Mouse (Mus musculus): ENCODE results near the gene Cldn7. TPM values are rescaled to one million over a fixed set of nuclear protein-coding genes. Genes with fewer than 3 reads are reported as not detected.
A peak's percentile ranks its signal among the peaks of the same experiment; 100 is the strongest.
"Not testable (repeated sequence)": the region's sequence is repeated elsewhere in the genome, so short reads cannot be mapped to it uniquely, and the experiment has no call there.

Gene Cldn7
- not detected for total RNA-seq (2021)

- DNase-seq, result no peak
- intact Hi-C loops (cut with DNase I), result no loop called here
Measured at GRCm38 (mm10) chr11:69964650-69965270, at the start of gene Cldn7. Gene Cldn7, plus strand, starts transcription at chr11:69964779.

- intact Hi-C loops (cut with DNase I), result no loop called here
- no peak for DNase-seq
Measured at GRCm38 (mm10) chr11:69914917-69915430, 49.6 kb upstream of the Cldn7 start.

GRCm38 (mm10) chr11:69915667-69916627, 48.6 kb upstream of the Cldn7 start:
- intact Hi-C loops (cut with DNase I), result no loop called here

GRCm38 (mm10) chr11:69916652-69917378, 47.8 kb upstream of the Cldn7 start:
- intact Hi-C loops (cut with DNase I), result not testable (repeated sequence)

More at GRCm38 (mm10) chr11:69915667-69916627, 48.6 kb upstream of the Cldn7 start:
- DNase-seq, result no peak

GRCm38 (mm10) chr11:69917379-69917948, 47.1 kb upstream of the Cldn7 start:
- DNase-seq, result no peak
- intact Hi-C loops (cut with DNase I), result no loop called here

More at GRCm38 (mm10) chr11:69916652-69917378, 47.8 kb upstream of the Cldn7 start:
- not testable (repeated sequence) for DNase-seq

- intact Hi-C loops (cut with DNase I), result no loop called here
Measured at GRCm38 (mm10) chr11:69918118-69918517, 46.5 kb upstream of the Cldn7 start.

GRCm38 (mm10) chr11:69919053-69919452, 45.5 kb upstream of the Cldn7 start:
- intact Hi-C loops (cut with DNase I), result no loop called here
- DNase-seq, result no peak

More at GRCm38 (mm10) chr11:69918118-69918517, 46.5 kb upstream of the Cldn7 start:
- no peak for DNase-seq

- peak; percentile 68 for DNase-seq
- intact Hi-C loops (cut with DNase I), result no loop called here
Measured at GRCm38 (mm10) chr11:69919661-69920265, 44.8 kb upstream of the Cldn7 start.

GRCm38 (mm10) chr11:69920266-69921031, 44.1 kb upstream of the Cldn7 start:
- intact Hi-C loops (cut with DNase I), result no loop called here
- peak; percentile 67 for DNase-seq

- peak; percentile 100 for DNase-seq
- intact Hi-C loops (cut with DNase I), result no loop called here
Measured at GRCm38 (mm10) chr11:69921114-69922011, 43.2 kb upstream of the Cldn7 start, which contains the start of gene Eif5a. Gene Eif5a, minus strand, starts transcription at chr11:69921958.

- intact Hi-C loops (cut with DNase I), result no loop called here
Measured at GRCm38 (mm10) chr11:69922012-69922756, 42.4 kb upstream of the Cldn7 start.

GRCm38 (mm10) chr11:69922796-69923195, 41.8 kb upstream of the Cldn7 start:
- no peak for DNase-seq
- intact Hi-C loops (cut with DNase I), result no loop called here

More at GRCm38 (mm10) chr11:69922012-69922756, 42.4 kb upstream of the Cldn7 start:
- no peak for DNase-seq

- intact Hi-C loops (cut with DNase I), result no loop called here
- DNase-seq, result no peak
Measured at GRCm38 (mm10) chr11:69927501-69927900, 37.1 kb upstream of the Cldn7 start.

GRCm38 (mm10) chr11:69929712-69930111, 34.9 kb upstream of the Cldn7 start:
- intact Hi-C loops (cut with DNase I), result loop anchor here (5.0 to 10.0 kb wide), 2 partner anchors 55 to 283 kb away; partner anchors contain the start of genes Ctdnep1, Elp5 and Slc16a11
- no peak for DNase-seq

- intact Hi-C loops (cut with DNase I), result loop anchor here (5.0 to 10.0 kb wide), 2 partner anchors 55 to 282 kb away; partner anchors contain the start of genes Ctdnep1, Elp5 and Slc16a11
- not testable (repeated sequence) for DNase-seq
Measured at GRCm38 (mm10) chr11:69930176-69930575, 34.4 kb upstream of the Cldn7 start.

GRCm38 (mm10) chr11:69930967-69931537, 33.5 kb upstream of the Cldn7 start:
- DNase-seq, result no peak
- intact Hi-C loops (cut with DNase I), result loop anchor here (5.0 to 10.0 kb wide), 2 partner anchors 54 to 281 kb away; partner anchors contain the start of genes Ctdnep1, Elp5 and Slc16a11
